Mouse (Mus musculus) heart, adult 10 weeks (tissue): Measurements from ENCODE around the gene Ddit4l. TPM values are rescaled to one million over a fixed set of nuclear protein-coding genes. Genes with fewer than 3 reads are reported as not detected.

Experiments
- polyA plus RNA-seq: library from polyadenylated mRNA; stranded (reverse); fragments of 350-450 nt; fragmentation: Illumina TruSeq; extraction: RNeasy Lipid Tissue Mini Kit (QIAGEN cat#74804); gene quantifications from one replicate; pipeline ENCODE4 v1.2.3, GENCODE M21; 2014; ENCODE audit warnings: low read depth, low replicate concordance

The Ddit4l gene
- polyA plus RNA-seq: 1.7 TPM

GRCm38 (mm10) chr3:137621312-137621711 is at the start of gene Ddit4l:
Gene Ddit4l (plus strand): TSS chr3:137621612.

GRCm38 (mm10) chr3:137671224-137671623 is 49.8 kb downstream of the Ddit4l start, which contains the start of gene Gm21962:
Gene Gm21962 (plus strand): TSS chr3:137671524.

Other genes starting within 250 kb of the Ddit4l start
- not detected for gene Gm21962, start 49.9 kb downstream of the Ddit4l start, polyA plus RNA-seq
- gene H2afz, start 242.9 kb downstream of the Ddit4l start, polyA plus RNA-seq: 87.0 TPM
- gene Dnajb14, start 246.1 kb downstream of the Ddit4l start, polyA plus RNA-seq: 7.1 TPM